Mouse (Mus musculus): ENCODE measurements at regions not wholly inside any gene's neighbourhood (a gene's known extent, or its start where the extent isn't known, plus 50 kb on each side); places are given as distances from the start of the nearest gene placed in this dataset.
"Not testable (repeated sequence)": the region's sequence is repeated elsewhere in the genome, so short reads cannot be mapped to it uniquely, and the experiment has no call there.

DNA sequence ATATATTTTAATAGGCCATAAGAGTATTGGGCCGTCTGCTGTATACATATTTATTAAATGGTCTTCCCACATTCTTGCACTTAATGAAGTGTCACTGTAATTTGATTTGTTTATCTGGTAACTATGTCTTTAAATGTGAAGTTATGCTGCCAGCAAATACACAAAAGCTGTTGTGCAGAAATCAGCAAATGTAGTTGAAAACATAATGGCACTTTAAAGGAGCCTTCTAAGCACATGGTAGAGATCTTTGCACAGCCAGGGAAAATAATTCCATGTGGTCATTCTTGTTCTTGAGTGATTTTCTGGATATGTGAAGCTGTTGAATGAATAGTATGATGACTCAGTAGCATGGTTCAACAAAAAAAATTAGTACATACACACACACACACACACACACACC is 164.4 kb upstream of the Meox2 start:
- DNase-seq, result no peak

DNA sequence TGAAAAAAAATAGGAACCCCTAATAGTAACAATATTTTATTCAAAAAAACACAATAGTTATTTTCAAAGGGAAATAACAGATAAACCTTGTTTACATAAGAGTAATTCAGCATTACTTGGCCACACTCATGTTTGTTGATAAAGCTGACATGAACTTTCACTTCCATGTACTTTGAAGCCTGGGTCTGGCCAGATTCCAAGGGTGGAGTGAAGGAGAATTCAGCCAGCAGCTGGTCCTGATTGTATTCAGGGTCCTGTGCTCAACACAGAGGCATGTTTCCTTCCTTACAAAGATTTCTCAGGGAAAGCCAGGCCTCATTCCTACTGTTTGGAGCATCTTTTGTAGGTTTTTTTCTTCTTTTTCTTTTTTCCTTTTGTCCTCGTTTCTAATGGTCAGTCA is 162.4 kb upstream of the Meox2 start:
- peak in 1 of 2 experiments; percentile 8 for DNase-seq

- DNase-seq, result no peak
Measured at GRCm38 (mm10) chr12:36947902-36948301, 160.4 kb upstream of the Meox2 start.

DNA sequence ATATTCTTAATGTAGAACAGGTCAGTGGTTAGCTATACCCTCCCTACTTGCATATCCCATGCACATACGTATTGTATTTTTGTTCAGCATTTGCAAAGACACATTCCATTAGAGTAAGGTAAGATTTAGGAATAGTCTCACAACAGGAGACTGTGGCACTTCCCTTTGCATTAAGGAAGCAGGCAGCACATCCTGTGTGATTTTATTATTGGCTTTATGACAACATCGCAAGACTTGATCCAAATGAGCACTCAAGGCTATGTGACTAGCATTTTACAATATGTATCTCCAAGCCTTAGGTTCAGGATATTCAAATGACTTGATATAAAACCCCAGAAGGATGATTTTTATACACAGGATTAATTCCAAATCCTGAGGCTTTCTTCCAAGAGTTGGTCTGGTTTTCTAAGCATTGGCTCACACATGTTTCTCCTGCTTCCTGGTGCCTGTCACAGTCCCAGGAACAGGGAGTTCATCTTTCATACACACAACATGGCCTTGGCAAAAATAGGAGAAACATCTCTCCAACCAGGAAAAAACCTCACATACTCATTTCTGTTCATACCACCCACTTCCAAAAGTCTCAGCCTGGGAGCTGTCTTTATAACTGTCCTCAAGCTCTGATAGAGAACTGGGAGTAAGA is 159.1 kb upstream of the Meox2 start:
- DNase-seq, result no peak

DNA sequence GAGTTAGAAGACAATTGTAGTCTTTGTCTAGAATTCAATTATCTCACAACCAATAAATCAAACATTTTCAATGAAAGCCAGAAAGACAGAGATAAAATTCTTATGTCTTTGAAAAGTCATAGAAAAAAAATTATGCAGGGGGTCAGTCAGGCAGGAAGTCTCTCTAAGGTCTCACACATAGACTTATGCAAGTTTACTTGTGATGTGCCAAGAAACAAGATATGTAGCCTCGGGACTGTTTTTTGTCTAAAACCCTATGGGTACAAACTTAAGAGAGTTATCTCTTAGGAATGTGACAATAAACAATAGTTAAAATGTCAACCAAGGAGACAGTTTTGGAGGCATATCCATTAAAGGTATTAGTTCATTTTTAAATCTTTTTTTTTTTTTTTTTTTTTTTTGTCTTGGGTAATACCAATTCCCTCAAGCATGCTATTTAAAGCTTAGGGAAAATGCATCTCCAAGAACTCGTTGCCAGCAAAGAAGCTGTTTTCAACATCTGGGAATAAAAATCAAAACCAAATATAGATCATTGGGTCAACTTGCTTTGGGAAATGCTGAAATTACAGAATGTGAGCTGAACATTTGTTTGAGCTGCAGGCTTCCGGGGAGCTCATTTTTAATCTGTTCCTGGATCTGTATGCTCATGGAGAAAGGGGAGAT is 133.8 kb upstream of the Meox2 start:
- no peak for DNase-seq

GRCm38 (mm10) chr12:36977141-36977540 is 131.2 kb upstream of the Meox2 start:
- no peak for DNase-seq

DNA sequence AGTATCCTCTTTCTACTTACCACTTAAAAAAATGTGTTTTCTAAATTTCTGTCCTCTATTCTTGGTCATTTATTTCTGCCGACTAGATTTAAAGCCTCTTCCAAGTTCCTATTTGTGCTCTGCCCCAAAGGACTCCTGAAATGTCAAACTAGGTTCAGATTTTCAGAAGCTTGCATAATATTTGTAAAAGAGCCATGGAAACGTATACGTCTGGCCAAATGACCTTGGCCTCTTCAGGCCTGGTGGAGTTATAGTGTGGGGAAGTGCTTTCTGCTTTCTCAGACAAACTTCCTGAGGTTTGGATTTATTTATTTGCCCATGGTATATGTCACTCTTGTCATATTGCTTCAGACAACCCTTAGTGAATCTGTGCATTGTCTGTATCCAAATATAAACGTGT is 117.2 kb upstream of the Meox2 start:
- no peak for DNase-seq

DNA sequence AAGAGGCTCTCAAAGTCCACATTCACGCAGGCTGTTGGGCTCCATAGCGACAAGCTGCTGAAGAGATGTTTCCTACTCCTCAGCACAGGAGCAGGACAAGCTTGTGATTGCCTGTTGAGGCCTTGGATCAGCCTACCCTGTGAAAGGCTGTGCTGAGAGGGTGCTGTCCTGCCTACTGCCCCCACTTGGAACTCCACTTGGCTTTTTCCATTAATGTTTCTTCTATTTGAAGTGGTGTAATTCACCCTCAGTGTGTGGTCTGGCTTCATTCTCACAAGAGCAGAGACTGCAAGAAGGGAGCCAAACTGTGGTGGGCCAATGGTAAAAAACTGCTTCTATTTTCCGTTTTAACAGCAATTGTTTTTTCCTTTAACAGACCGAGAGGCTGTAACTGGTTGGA is 116.4 kb upstream of the Meox2 start:
- no peak for DNase-seq

- DNase-seq, result no peak
Measured at GRCm38 (mm10) chr12:37001401-37001800, 106.9 kb upstream of the Meox2 start.

DNA sequence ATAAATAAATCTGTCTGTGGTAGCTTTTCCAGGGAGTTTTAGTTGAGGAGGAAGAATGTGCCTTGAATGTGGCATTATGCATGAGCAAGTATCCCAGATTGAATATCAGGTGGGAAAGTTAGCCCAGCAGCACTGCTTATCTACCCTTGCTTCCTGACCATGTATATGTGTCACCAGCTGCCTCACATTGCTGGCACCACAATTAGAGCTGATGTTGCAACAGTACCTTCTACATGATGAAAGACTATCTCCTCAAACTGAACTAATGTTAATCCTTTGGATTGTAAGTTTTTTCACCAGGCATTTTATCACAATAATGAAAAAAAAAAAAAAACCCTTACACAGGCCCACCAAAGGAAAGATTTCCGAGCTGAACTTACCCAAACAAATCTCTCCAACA is 103.1 kb upstream of the Meox2 start:
- no peak for DNase-seq

GRCm38 (mm10) chr12:37010306-37010705 is 98.0 kb upstream of the Meox2 start:
- DNase-seq, result no peak

GRCm38 (mm10) chr12:37014401-37014800 is 93.9 kb upstream of the Meox2 start:
- no peak for DNase-seq

- not testable (repeated sequence) for DNase-seq
Measured at GRCm38 (mm10) chr12:37014945-37015344, 93.4 kb upstream of the Meox2 start.

- no peak for DNase-seq
Measured at GRCm38 (mm10) chr12:37015474-37016248, 92.7 kb upstream of the Meox2 start.

GRCm38 (mm10) chr12:37047191-37047590 is 61.1 kb upstream of the Meox2 start:
- no peak for DNase-seq

DNA sequence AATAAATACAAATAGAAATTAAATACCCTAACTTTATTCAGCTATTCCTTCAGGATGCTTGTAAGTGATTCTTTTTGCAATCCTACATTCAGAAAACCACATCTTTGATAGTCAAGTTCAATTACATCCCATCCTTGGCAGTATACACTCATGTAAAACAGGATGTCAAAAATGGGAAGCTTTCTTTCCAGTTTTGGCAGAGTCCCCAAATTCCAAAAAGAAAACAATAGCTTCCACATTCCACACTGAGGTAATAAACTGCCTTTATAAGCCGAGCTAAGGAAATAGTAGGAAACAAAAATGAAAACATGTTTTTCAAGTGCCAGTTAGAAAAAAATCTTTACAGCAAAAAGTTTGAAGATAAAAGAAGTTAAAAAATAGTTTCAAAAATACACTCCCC is 57.7 kb upstream of the Meox2 start:
- no peak for DNase-seq

DNA sequence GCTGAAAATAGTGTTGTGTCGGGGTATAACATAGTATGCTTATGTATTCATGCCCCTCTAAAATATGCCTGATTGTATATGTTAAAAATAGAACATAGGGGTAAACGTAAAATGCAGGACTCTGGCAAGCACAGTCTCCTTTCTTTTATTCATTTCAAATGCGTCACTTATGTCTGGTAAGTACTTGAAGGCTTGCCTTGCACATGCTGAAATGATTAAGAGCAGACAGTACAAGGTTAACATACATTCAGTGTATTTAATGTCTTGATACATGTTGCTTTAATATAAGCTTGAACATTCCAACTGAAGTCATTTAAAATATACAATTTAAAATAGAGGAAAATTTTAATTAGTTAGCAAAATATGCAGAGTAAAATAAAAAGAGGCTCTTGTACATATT is 50.9 kb upstream of the Meox2 start:
- DNase-seq, result no peak
